8 mouse cellular contexts compared by ENCODE assay signal in the genomic region with DNA sequence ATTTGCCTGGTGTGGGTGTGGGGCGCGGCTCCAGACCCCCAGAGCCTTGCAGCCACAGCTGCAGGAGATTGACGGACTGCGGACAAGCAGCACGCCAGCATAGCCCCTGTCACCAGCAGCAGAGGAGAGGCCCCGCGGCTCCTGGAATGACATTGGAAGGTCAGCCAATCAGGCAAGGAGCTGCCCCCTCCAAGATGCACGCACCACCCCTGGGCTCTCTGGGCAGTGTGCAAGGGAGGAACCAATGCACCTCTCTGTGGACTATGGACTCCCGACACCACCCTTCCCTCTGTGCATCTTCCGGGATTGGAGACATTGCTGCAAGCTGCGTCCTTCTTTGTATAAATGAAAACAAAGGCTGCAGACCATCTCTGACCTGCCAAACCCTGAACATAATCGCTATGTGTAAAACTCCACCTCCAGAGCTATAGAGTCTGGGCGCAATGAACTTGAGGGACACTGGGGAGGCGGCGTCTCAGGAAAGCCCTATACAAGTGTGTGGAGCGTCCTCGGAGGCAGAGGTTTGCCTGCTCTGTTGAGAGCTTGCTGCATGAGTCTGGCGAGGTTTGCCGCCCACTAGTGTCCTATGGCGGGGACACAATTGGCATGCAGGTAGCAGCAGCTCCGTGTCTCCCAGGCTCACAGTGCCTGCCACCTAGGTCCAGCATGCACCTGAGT. TPM values are rescaled to one million over a fixed set of nuclear protein-coding genes. Genes with fewer than 3 reads are reported as not detected.
DNase-seq lines count a peak whose midpoint lies in the region; ATAC-seq and TF ChIP-seq lines count a peak whose summit lies in the region.

No protein-coding gene starts in this region.

- peak in 1 of 2 experiments; percentile 42; a peak in 2 of 4 replicates for TF ChIP-seq CTCF in CH12.LX (conservative IDR thresholded peaks at IDR 0.05 in 1 of 2, IDR thresholded peaks at IDR 0.05 in 1 of 2; ENCODE audit: low read depth in 2 of 2, low read length in 2 of 2)
- TF ChIP-seq CTCF in heart, postnatal 0 days (IDR thresholded peaks at IDR 0.05; ENCODE audit: low read depth): peak; percentile 73

- DNase-seq in CH12.LX (ENCODE audit: extremely low read depth): no peak
- DNase-seq in adrenal gland, postnatal 25 days: peak; percentile 55
- DNase-seq in embryonic facial prominence, embryonic 14.5 days (ENCODE audit: low spot score): peak; percentile 86
- DNase-seq in heart, postnatal 0 days (ENCODE audit: low spot score): peak; percentile 57
- DNase-seq in kidney, postnatal 25 days: peak; percentile 62 to 66
- DNase-seq in yolk sac, embryonic 10.5 days (ENCODE audit: low spot score): peak; percentile 46

- dilution Hi-C loops in CH12.LX (cut with MboI; ENCODE audit: extremely low pct_ligation_motif_present, extremely low pct_unique_long_range_greater_than_20kb, low sequenced_read_pairs): no loop called here

- ATAC-seq in embryonic facial prominence, embryonic 14.5 days (ENCODE audit: low read depth): peak; percentile 72
- peak; percentile 57; the same call in 1 of the 2 replicates for ATAC-seq in heart, postnatal 0 days (ENCODE audit: insufficient read depth, low read depth)
- ATAC-seq in liver, embryonic 15.5 days (ENCODE audit: insufficient read depth): no peak
- peak; percentile 76 for ATAC-seq in neural tube, embryonic 12.5 days (ENCODE audit: low FRiP score, low read depth)

- no peak for TF ChIP-seq POLR2A in CH12.LX (IDR thresholded peaks at IDR 0.05; ENCODE audit: low read depth, low read length)

- 2% methylated on average over 19 of the region's 21 CpGs for WGBS in embryonic facial prominence, embryonic 14.5 days
- 2% methylated on average over 21 of the region's 21 CpGs for WGBS in heart, postnatal 0 days
- 1% methylated on average over 21 of the region's 21 CpGs for WGBS in liver, embryonic 15.5 days (ENCODE audit: insufficient replicate concordance)
- 1% methylated on average over 21 of the region's 21 CpGs for WGBS in neural tube, embryonic 12.5 days

- H3K4me2 ChIP-seq in CH12.LX (ENCODE audit: insufficient read depth, low read depth, poor library complexity, severe bottlenecking): no peak overlapping the region
- H3K4me2 ChIP-seq in embryonic facial prominence, embryonic 14.5 days (ENCODE audit: low read depth, low read length): peak overlapping the region; percentile 69
- peak overlapping the region; percentile 66 for H3K4me2 ChIP-seq in heart, postnatal 0 days (ENCODE audit: low read depth, low read length)
- H3K4me2 ChIP-seq in liver, embryonic 15.5 days: peak overlapping the region; percentile 20; the same call in 1 of the 2 replicates
- H3K4me2 ChIP-seq in neural tube, embryonic 12.5 days (replicated peaks): peak overlapping the region; percentile 79

- H3K9me3 ChIP-seq in CH12.LX (replicated peaks; ENCODE audit: low read length): peaks cover 4% of the 10 kb centered on the region
- H3K9me3 ChIP-seq in embryonic facial prominence, embryonic 14.5 days (ENCODE audit: control insufficient read depth, low read length): no peaks in the 10 kb centered on the region
- no peaks in the 10 kb centered on the region for H3K9me3 ChIP-seq in heart, postnatal 0 days (replicated peaks; ENCODE audit: control insufficient read depth, low read length)
- H3K9me3 ChIP-seq in liver, embryonic 15.5 days (replicated peaks): no peaks in the 10 kb centered on the region
- no peaks in the 10 kb centered on the region for H3K9me3 ChIP-seq in neural tube, embryonic 12.5 days

- peaks cover 0 to 44% of the 10 kb centered on the region in 2 experiments; a peak in 3 of 4 replicates for H3K4me1 ChIP-seq in CH12.LX (ENCODE audit: control insufficient read depth in 1 of 2, insufficient read depth in 2 of 2)
- H3K4me1 ChIP-seq in embryonic facial prominence, embryonic 14.5 days (ENCODE audit: control insufficient read depth, insufficient read depth, low read length): 0 out of 2 replicates have a peak, but pooled peaks cover 3% of the 10 kb centered on the region
- H3K4me1 ChIP-seq in heart, postnatal 0 days (ENCODE audit: control insufficient read depth, insufficient read depth): no peaks in the 10 kb centered on the region
- H3K4me1 ChIP-seq in liver, embryonic 15.5 days (replicated peaks): no peaks in the 10 kb centered on the region
- H3K4me1 ChIP-seq in neural tube, embryonic 12.5 days: peaks cover 6% of the 10 kb centered on the region

- no peak overlapping the region for H3K27ac ChIP-seq in CH12.LX (ENCODE audit: insufficient read depth, low read depth)
- H3K27ac ChIP-seq in embryonic facial prominence, embryonic 14.5 days (replicated peaks; ENCODE audit: low read depth, low read length): no peak overlapping the region
- H3K27ac ChIP-seq in heart, postnatal 0 days (ENCODE audit: low read depth): no peak overlapping the region
- no peak overlapping the region for H3K27ac ChIP-seq in liver, embryonic 15.5 days (replicated peaks)
- no peak overlapping the region for H3K27ac ChIP-seq in neural tube, embryonic 12.5 days

- no peaks in the 10 kb centered on the region for H3K79me2 ChIP-seq in CH12.LX (replicated peaks; ENCODE audit: control insufficient read depth, extremely low read depth, insufficient read depth, poor library complexity, severe bottlenecking)

- peak; percentile 16 for TF ChIP-seq RAD21 in CH12.LX (IDR thresholded peaks at IDR 0.05; ENCODE audit: low read depth, low read length)

- no peak overlapping the region for H3K9ac ChIP-seq in CH12.LX (ENCODE audit: insufficient read depth, low read depth)
- H3K9ac ChIP-seq in embryonic facial prominence, embryonic 14.5 days (ENCODE audit: low read depth, low read length): peak overlapping the region; percentile 43; the same call in 1 of the 2 replicates
- no peak overlapping the region for H3K9ac ChIP-seq in heart, postnatal 0 days (replicated peaks; ENCODE audit: low read depth, low read length)
- no peak overlapping the region for H3K9ac ChIP-seq in liver, embryonic 15.5 days
- H3K9ac ChIP-seq in neural tube, embryonic 12.5 days: peak overlapping the region; percentile 56

- no peaks in the 10 kb centered on the region for H3K27me3 ChIP-seq in CH12.LX (replicated peaks)
- H3K27me3 ChIP-seq in embryonic facial prominence, embryonic 14.5 days (replicated peaks; ENCODE audit: control insufficient read depth, insufficient read depth, low read length): peaks cover 51% of the 10 kb centered on the region
- H3K27me3 ChIP-seq in heart, postnatal 0 days (ENCODE audit: control insufficient read depth, insufficient read depth, low read length): peaks cover 41% of the 10 kb centered on the region
- peaks cover 51% of the 10 kb centered on the region for H3K27me3 ChIP-seq in liver, embryonic 15.5 days
- peaks cover 23% of the 10 kb centered on the region for H3K27me3 ChIP-seq in neural tube, embryonic 12.5 days (replicated peaks)

- H3K36me3 ChIP-seq in CH12.LX (replicated peaks in 1 of 2; ENCODE audit: control insufficient read depth in 1 of 2, insufficient read depth in 1 of 2, low read length in 1 of 2): no peaks in the 10 kb centered on the region
- H3K36me3 ChIP-seq in embryonic facial prominence, embryonic 14.5 days (ENCODE audit: control insufficient read depth, insufficient read depth, low read length): no peaks in the 10 kb centered on the region
- H3K36me3 ChIP-seq in heart, postnatal 0 days (replicated peaks; ENCODE audit: control insufficient read depth, insufficient read depth, low read length): no peaks in the 10 kb centered on the region
- H3K36me3 ChIP-seq in liver, embryonic 15.5 days (replicated peaks): no peaks in the 10 kb centered on the region
- H3K36me3 ChIP-seq in neural tube, embryonic 12.5 days: no peaks in the 10 kb centered on the region

- no peak for TF ChIP-seq EP300 in CH12.LX (IDR thresholded peaks at IDR 0.05; ENCODE audit: low read length)
- TF ChIP-seq EP300 in heart, postnatal 0 days (IDR thresholded peaks at IDR 0.05; ENCODE audit: low read depth): no peak

- no peak overlapping the region for H3K4me3 ChIP-seq in CH12.LX (replicated peaks in 1 of 3; ENCODE audit: low read depth in 2 of 3, low read length in 2 of 3, poor library complexity in 1 of 3)
- H3K4me3 ChIP-seq in embryonic facial prominence, embryonic 14.5 days (ENCODE audit: low read depth, low read length): peak overlapping the region; percentile 32
- peak overlapping the region; percentile 37 for H3K4me3 ChIP-seq in heart, postnatal 0 days (ENCODE audit: low read depth, low read length)
- no peak overlapping the region for H3K4me3 ChIP-seq in liver, embryonic 15.5 days (replicated peaks)
- peak overlapping the region; percentile 37 for H3K4me3 ChIP-seq in neural tube, embryonic 12.5 days

- in situ Hi-C loops in CH12.LX (cut with MboI; ENCODE audit: low pct_ligation_motif_present, low pct_unique_long_range_greater_than_20kb, low sequenced_read_pairs): no loop called here

TF ChIP-seq in CH12.LX, 34 proteins besides CTCF, POLR2A, EP300 and RAD21:
- TF ChIP-seq KAT2A (IDR thresholded peaks at IDR 0.05; ENCODE audit: insufficient replicate concordance, low read length) (no peak), JUND (conservative IDR thresholded peaks at IDR 0.05; ENCODE audit: low read depth, low read length) (no peak), ZKSCAN1 (IDR thresholded peaks at IDR 0.05; ENCODE audit: borderline replicate concordance, low read depth, low read length) (no peak)

RNA-seq across cellular contexts. Expression of gene Dscam, which starts 5.0 kb away (rescaled TPM):
- total RNA-seq in CH12.LX (2012; rRNA removed) (under 0.01 and 0.04 TPM in 2 replicates), CH12.LX (2014; rRNA removed) (0.03 and 0.12 TPM in 2 replicates)
- polyA plus RNA-seq in CH12.LX (2012; ENCODE audit: insufficient read length, low read depth): 0.30 and 0.39 TPM in 2 replicates
- 0.18 TPM in 1 of 2 replicates, not detected in the other for total RNA-seq in adrenal gland, postnatal 25 days (2021)
- 0.63 and 0.84 TPM in 2 replicates for polyA plus RNA-seq in embryonic facial prominence, embryonic 14.5 days (2014; fragmentation: Nextera tagmentation; extraction: Ambion mirVana)
- not detected in 2 replicates for total RNA-seq in heart, postnatal 0 days (2014; rRNA removed; ENCODE audit: low replicate concordance)
- polyA plus RNA-seq in heart, postnatal 0 days (2015; fragmentation: Nextera tagmentation; extraction: Ambion mirVana): not detected in 2 replicates
- not detected in 2 replicates for polyA plus RNA-seq in liver, embryonic 15.5 days (2015; fragmentation: Nextera tagmentation; extraction: Ambion mirVana)
- polyA plus RNA-seq in neural tube, embryonic 12.5 days (2016; fragmentation: Nextera tagmentation; extraction: Ambion mirVana): 2.1 and 3.1 TPM in 2 replicates

Comparison
In these comparisons a context has a peak if more than half of its experiments do, and no peak if none do; other contexts are left out.
1. H3K4me3 ChIP-seq: peak in embryonic facial prominence, embryonic 14.5 days (single experiment), heart, postnatal 0 days (single experiment) and neural tube, embryonic 12.5 days (single experiment); none in CH12.LX (0 of 3) and liver, embryonic 15.5 days (single experiment).
2. H3K9ac ChIP-seq: peak in embryonic facial prominence, embryonic 14.5 days (single experiment) and neural tube, embryonic 12.5 days (single experiment); none in CH12.LX (single experiment), heart, postnatal 0 days (single experiment) and liver, embryonic 15.5 days (single experiment).